Mouse (Mus musculus) liver, embryonic 11.5 days (tissue): Measurements from ENCODE around the gene Tdg. TPM values are rescaled to one million over a fixed set of nuclear protein-coding genes. Genes with fewer than 3 reads are reported as not detected.

Source experiments
- ATAC-seq: fragments of 200-750 bp; cut with Nextera tagmentation; replicated peaks from 2 replicates; pipeline ENCODE4 v1.8.0; 2017; ENCODE audit warnings: moderate number of reproducible peaks, mild to moderate bottlenecking, moderate TSS enrichment, moderate library complexity; ENCODE audit not compliant: low FRiP score
- DNase-seq: peaks from one replicate; pipeline ENCODE4 v3.0.0-alpha.2; 2017; ENCODE audit warnings: low spot score
- H3K27ac ChIP-seq: fragments of 300-500 bp; sonication (generic); 2 replicates; pipeline ENCODE4 v1.5.1; 2014; ENCODE audit warnings: mild to moderate bottlenecking, low read depth, low read length, control low read depth
- H3K27me3 ChIP-seq: fragments of 300-500 bp; sonication (generic); replicated peaks from 2 replicates; pipeline ENCODE4 v1.6.1; 2014; ENCODE audit warnings: low read length, mixed read lengths; ENCODE audit not compliant: control insufficient read depth, insufficient read depth
- H3K36me3 ChIP-seq: fragments of 300-500 bp; sonication (generic); 2 replicates; pipeline ENCODE4 v1.6.1; 2014; ENCODE audit warnings: mild to moderate bottlenecking, low read length, moderate library complexity, mixed read lengths; ENCODE audit not compliant: control insufficient read depth, insufficient read depth
- H3K4me1 ChIP-seq: fragments of 300-500 bp; sonication (generic); replicated peaks from 2 replicates; pipeline ENCODE4 v1.6.1; 2014; ENCODE audit warnings: low read length, mixed read lengths; ENCODE audit not compliant: control insufficient read depth, insufficient read depth
- H3K4me2 ChIP-seq: fragments of 300-500 bp; sonication (generic); 2 replicates; pipeline ENCODE4 v1.6.1; 2014; ENCODE audit warnings: mild to moderate bottlenecking, control low read depth, moderate library complexity
- H3K4me3 ChIP-seq: fragments of 300-500 bp; sonication (generic); 2 replicates; pipeline ENCODE4 v1.5.1; 2014; ENCODE audit warnings: low read depth, low read length, control low read depth
- H3K9ac ChIP-seq: fragments of 300-500 bp; sonication (generic); 2 replicates; pipeline ENCODE4 v1.6.1; 2014; ENCODE audit warnings: low read depth, low read length, control low read depth
- H3K9me3 ChIP-seq: fragments of 300-500 bp; sonication (generic); 2 replicates; pipeline ENCODE4 v1.6.1; 2016; ENCODE audit warnings: low read length, inconsistent platforms, mixed read lengths; ENCODE audit not compliant: control insufficient read depth
- WGBS: fragments of 180-500 bp; shearing (Covaris S2); extraction: QIAGEN DNeasy Blood & Tissue Kit; methylation state at CpG from one replicate; pipeline ENCODE4 v1.1.7; 2014; 5-methylcytosine and 5-hydroxymethylcytosine counted together
- polyA plus RNA-seq: library from polyadenylated mRNA; unstranded; fragments of >200 nt; fragmentation: Nextera tagmentation; extraction: Ambion mirVana; gene quantifications from 2 replicates; pipeline ENCODE4 v1.2.1, GENCODE M21; 2014

Tdg gene
- polyA plus RNA-seq, 1 experiment from 2014 or later: 138 TPM

DNA sequence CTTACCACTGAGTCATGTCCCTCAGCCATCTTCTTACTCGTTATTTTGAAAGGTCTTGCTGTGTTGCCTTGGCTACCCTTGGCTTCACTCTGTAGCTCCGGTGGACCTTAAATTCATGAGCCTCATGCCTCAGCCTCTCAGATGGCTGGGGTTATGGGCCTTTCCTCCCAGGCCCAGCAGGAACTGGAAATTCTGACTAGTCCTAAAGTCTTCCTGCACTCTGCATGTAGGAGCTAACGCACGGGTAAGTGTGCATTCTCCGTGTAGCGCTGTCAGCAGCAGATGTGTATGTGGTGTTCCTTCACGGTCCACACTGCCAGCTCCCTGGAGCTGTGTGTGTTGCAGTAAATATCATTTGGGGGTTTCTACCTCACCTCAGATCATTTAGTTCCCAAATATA is 1.5 kb downstream of the Tdg start:
- DNase-seq: no peak
- no peaks in the 10 kb centered on the region; the same call in 1 of the 2 replicates for H3K9me3 ChIP-seq

DNA sequence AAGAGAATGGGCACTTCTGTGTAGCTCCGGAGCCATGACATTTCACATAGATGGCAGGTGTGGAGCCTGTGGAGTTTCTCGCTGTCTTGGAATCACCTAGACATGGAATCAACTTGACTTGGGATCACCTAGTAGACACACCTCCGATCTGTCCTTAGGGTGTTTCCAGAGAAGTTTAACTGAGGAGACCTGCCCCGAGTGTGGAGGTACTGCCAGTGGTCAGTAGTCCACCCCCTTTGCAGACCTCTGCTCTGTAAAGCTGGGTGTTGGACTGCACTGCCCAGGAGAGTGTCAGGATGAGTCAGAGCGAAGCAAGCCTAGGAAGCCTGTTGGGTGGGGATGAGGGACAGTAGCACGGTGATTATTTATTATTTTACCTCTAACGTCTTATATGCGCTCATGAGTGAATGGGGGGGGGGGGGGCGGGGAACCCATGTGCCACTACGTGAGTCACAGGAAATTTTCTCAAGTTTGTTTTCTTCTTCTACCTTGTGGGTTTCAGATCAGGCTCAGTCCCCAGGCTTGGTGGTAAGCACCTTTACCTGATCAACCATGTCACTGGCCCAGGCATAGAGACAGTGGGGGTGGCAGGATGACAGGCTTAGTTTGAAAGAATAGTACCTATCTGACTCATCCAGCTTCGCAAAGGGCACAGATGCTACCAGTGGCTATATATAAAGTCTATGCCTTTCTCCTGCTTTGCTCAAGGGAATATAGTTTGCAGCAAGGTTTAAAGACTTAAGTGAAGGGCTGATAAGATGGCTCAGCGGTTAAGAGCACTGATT is 3.1 kb downstream of the Tdg start:
- Histone ChIP-seq H3K27ac (no peak overlapping the region), H3K9me3 (no peaks in the 10 kb centered on the region; the same call in 1 of the 2 replicates), H3K4me3 (no peak overlapping the region), H3K4me1 (peaks cover 6% of the 10 kb centered on the region), H3K36me3 (peaks cover 26% of the 10 kb centered on the region), H3K4me2 (no peak overlapping the region), H3K27me3 (no peaks in the 10 kb centered on the region), H3K9ac (no peak overlapping the region)
- 96% methylated on average over 11 of the region's 12 CpGs for WGBS
- ATAC-seq: no peak
- DNase-seq: no peak

More for the DNA sequence above, 1.5 kb downstream of the Tdg start:
- 83% methylated on average over 7 of the region's 7 CpGs for WGBS
- Histone ChIP-seq H3K27ac (no peak overlapping the region), H3K4me1 (peaks cover 6% of the 10 kb centered on the region), H3K4me3 (peak overlapping the region; percentile 85; the same call in 1 of the 2 replicates), H3K4me2 (peak overlapping the region; percentile 72), H3K9ac (peak overlapping the region; percentile 81), H3K27me3 (no peaks in the 10 kb centered on the region), H3K36me3 (peaks cover 18% of the 10 kb centered on the region)
- ATAC-seq: no peak

DNA sequence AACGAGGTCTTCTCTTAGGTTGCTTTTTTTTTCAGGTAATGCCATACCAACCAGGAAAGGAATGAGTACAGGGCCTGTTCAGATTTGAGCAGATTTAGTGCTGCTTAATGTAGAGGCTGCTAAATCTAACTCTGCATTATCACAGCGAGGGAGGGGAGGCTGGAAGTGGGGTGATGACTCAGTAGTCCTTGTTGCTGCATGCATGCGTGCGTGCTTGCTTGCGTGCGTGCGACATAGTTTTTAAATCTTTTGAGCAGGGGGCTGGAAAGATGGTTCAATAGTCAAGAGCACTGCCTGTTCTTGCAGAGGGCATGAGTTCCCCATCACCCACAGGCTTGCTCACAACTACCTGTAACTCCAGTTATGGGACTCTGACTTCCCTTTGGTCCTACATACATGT is 4.7 kb downstream of the Tdg start:
- Histone ChIP-seq H3K36me3 (peaks cover 33% of the 10 kb centered on the region), H3K9ac (no peak overlapping the region)
- WGBS: 96% methylated on average over 7 of the region's 7 CpGs

DNA sequence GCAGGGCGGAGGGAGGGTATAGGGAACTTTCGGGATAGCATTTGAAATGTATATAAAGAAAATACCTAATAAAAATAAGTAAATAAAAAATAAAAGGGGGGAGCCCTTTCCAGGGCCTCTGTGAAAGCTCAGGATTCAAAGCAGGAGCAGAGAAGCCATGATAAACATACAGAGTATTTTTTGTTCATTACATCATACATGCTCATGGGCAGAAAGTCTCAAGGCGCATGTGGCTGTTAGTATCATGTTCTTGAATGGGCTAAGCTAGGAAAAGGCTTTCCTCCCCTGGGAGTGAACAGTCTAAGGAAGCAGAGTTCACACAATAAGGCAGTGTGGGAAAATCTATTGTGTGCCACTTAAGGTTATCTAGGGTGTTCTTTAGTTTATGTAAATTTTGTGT is 6.7 kb downstream of the Tdg start:
- Histone ChIP-seq H3K27ac (no peak overlapping the region), H3K27me3 (no peaks in the 10 kb centered on the region), H3K4me1 (peaks cover 1% of the 10 kb centered on the region), H3K36me3 (peaks cover 40% of the 10 kb centered on the region), H3K4me2 (no peak overlapping the region), H3K9ac (no peak overlapping the region), H3K4me3 (no peak overlapping the region), H3K9me3 (no peaks in the 10 kb centered on the region; the same call in 1 of the 2 replicates)
- DNase-seq (no peak), ATAC-seq (no peak)
- WGBS: 91% methylated on average over 3 of the region's 3 CpGs

More for the DNA sequence above, 4.7 kb downstream of the Tdg start:
- DNase-seq: no peak
- Histone ChIP-seq H3K27me3 (no peaks in the 10 kb centered on the region), H3K27ac (no peak overlapping the region), H3K4me1 (peaks cover 6% of the 10 kb centered on the region), H3K9me3 (no peaks in the 10 kb centered on the region; the same call in 1 of the 2 replicates), H3K4me2 (no peak overlapping the region), H3K4me3 (no peak overlapping the region)
- ATAC-seq: no peak

DNA sequence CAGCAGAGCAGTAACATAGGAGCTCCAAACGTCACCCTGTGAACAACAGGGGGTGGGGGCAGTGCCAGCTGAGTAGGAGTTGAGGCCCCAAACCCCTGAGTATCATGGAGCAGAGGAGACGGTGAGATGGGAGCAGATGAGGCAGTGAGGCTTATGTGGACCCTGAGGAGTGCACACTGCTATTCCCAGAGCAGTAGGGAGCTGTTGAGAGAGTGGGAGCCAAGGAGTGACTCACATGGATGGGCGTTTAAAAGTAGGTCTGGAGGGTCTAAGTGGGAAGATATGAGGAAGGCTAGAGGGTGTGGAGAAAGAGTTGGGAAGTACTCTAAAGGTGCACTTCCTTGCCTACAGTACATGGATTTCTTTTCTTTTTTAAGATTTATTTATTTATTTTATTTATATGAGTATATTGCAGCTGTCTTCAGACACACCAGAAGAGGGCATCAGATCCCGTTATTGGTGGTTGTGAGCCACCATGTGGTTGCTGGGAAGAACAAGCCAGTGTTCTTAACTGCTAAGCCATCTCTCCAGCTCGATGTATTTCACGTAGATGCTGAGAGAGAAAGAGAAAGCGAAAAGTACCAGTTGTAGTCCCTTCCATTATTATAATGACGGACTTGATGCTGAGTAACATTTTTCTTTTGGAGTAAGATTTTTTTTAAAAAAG is 9.5 kb downstream of the Tdg start:
- Histone ChIP-seq H3K4me3 (no peak overlapping the region), H3K4me2 (no peak overlapping the region), H3K4me1 (no peaks in the 10 kb centered on the region), H3K36me3 (peaks cover 37% of the 10 kb centered on the region), H3K27me3 (no peaks in the 10 kb centered on the region), H3K27ac (no peak overlapping the region), H3K9me3 (no peaks in the 10 kb centered on the region), H3K9ac (no peak overlapping the region)
- DNase-seq (no peak), ATAC-seq (no peak)
- WGBS: 88% methylated on average over 8 of the region's 8 CpGs

DNA sequence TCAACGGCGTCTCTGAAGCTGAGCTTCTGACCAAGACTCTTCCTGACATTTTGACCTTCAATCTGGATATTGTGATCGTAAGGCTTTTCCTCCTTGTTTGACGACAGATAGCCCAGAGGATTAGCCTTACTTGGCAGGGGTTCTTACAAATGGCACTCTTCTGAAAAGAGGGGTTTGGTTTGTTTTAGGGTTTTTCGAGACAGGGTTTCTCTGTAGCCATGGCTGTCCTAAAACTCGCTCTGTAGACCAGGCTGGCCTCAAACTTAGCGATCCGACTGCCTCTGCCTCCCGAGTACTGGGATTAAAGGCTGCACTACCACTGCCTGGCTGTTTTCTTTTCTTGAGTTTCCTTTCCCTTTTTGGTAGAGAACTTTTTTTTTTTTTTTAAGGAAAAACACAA is 11.9 kb downstream of the Tdg start:
- H3K9me3 ChIP-seq: no peaks in the 10 kb centered on the region
- no peak overlapping the region for H3K9ac ChIP-seq
- no peak overlapping the region for H3K4me2 ChIP-seq
- WGBS: 90% methylated on average over 9 of the region's 9 CpGs
- no peaks in the 10 kb centered on the region for H3K4me1 ChIP-seq
- no peak for DNase-seq
- no peak for ATAC-seq
- H3K27me3 ChIP-seq: no peaks in the 10 kb centered on the region
- no peak overlapping the region for H3K4me3 ChIP-seq
- H3K27ac ChIP-seq: no peak overlapping the region
- peaks cover 46% of the 10 kb centered on the region for H3K36me3 ChIP-seq

DNA sequence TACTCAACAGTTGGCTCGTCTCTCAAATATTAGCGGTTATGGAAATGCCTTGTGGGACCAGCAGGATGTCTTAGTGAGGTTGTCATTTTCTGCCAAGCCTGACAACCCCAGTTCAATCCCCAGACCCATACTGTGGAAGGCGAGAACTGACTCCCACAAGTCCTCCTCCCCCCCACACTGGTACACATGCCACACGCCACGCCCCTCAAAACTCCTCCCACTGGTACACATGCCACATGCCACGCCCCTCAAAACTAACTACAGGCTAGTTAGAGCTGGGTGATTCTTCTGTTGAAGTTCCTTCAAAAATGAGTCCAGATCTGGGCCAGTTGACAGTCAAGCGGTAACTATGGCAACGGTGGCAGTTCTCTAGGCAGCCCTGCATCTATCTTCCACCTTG is 16.5 kb downstream of the Tdg start:
- 91% methylated on average over 8 of the region's 8 CpGs for WGBS
- Histone ChIP-seq H3K27me3 (no peaks in the 10 kb centered on the region), H3K36me3 (peaks cover 34% of the 10 kb centered on the region), H3K4me1 (no peaks in the 10 kb centered on the region), H3K4me3 (no peak overlapping the region), H3K9me3 (no peaks in the 10 kb centered on the region), H3K9ac (no peak overlapping the region), H3K27ac (no peak overlapping the region), H3K4me2 (no peak overlapping the region)
- ATAC-seq (no peak; the same call in 1 of the 2 replicates), DNase-seq (no peak)

DNA sequence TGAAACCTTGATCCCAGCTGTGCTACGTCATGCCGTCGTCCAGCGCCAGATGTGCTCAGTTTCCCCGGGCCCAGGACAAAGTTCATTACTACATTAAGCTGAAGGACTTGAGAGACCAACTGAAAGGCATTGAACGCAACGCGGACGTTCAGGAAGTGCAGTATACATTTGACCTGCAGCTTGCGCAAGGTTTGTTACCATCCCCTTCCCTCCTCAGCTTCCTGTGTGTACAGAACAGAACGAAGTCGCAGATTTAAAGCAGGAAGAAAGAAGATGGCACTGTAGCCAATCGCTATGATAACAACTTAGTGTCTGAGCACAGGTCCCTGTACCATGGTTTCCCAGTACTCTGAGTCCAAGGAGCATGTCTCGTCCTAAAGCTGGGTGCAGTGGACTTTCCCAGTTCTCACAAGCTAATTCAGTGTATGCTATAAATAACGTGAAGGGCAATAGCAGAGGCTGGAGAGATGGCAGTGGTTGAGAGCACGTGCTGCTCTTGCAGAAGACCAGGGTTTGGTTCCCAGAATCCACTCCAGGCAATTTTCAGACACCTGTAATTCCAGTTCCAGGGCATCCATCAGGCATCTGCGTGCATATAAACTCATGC is 17.7 kb downstream of the Tdg start:
- Histone ChIP-seq H3K27me3 (no peaks in the 10 kb centered on the region), H3K36me3 (peaks cover 31% of the 10 kb centered on the region), H3K9me3 (no peaks in the 10 kb centered on the region), H3K4me2 (no peak overlapping the region), H3K4me1 (no peaks in the 10 kb centered on the region), H3K4me3 (no peak overlapping the region), H3K9ac (no peak overlapping the region), H3K27ac (no peak overlapping the region)
- DNase-seq (no peak), ATAC-seq (no peak)
- 83% methylated on average over 17 of the region's 17 CpGs for WGBS
